Mouse (Mus musculus) heart, embryonic 16.5 days (tissue): ENCODE results near the gene Stard3. TPM values are rescaled to one million over a fixed set of nuclear protein-coding genes. Genes with fewer than 3 reads are reported as not detected.

ENCODE experiments used
- ATAC-seq: fragments of 200-750 bp; cut with Nextera tagmentation; replicated peaks from 2 replicates; pipeline ENCODE4 v1.8.0; 2017; ENCODE audit warnings: moderate number of reproducible peaks; ENCODE audit not compliant: insufficient read depth, low FRiP score; ENCODE audit errors: extremely low read depth
- H3K27ac ChIP-seq: fragments of 300-500 bp; sonication (generic); 2 replicates; pipeline ENCODE4 v1.5.1; 2014; ENCODE audit warnings: mild to moderate bottlenecking, low read length, control low read depth, moderate library complexity
- H3K27me3 ChIP-seq: fragments of 300-500 bp; sonication (generic); 2 replicates; pipeline ENCODE4 v1.6.1; 2014; ENCODE audit warnings: low read length, mixed read lengths; ENCODE audit not compliant: control insufficient read depth, insufficient read depth
- H3K36me3 ChIP-seq: fragments of 300-500 bp; sonication (generic); 2 replicates; pipeline ENCODE4 v1.6.1; 2014; ENCODE audit not compliant: control insufficient read depth, insufficient read depth
- H3K4me1 ChIP-seq: fragments of 300-500 bp; sonication (generic); 2 replicates; pipeline ENCODE4 v1.6.1; 2014; ENCODE audit warnings: low read length, mixed read lengths; ENCODE audit not compliant: control insufficient read depth, insufficient read depth
- H3K4me2 ChIP-seq: fragments of 300-500 bp; sonication (generic); 2 replicates; pipeline ENCODE4 v1.6.1; 2014; ENCODE audit warnings: low read depth, mild to moderate bottlenecking, control low read depth, low read length
- H3K4me3 ChIP-seq: fragments of 300-500 bp; sonication (generic); 2 replicates; pipeline ENCODE4 v1.5.1; 2014; ENCODE audit warnings: mild to moderate bottlenecking, control low read depth, low read length
- H3K9ac ChIP-seq: fragments of 300-500 bp; sonication (generic); 2 replicates; pipeline ENCODE4 v1.6.1; 2014; ENCODE audit warnings: low read length, control low read depth
- H3K9me3 ChIP-seq: fragments of 300-500 bp; sonication (generic); replicated peaks from 2 replicates; pipeline ENCODE4 v1.6.1; 2016; ENCODE audit warnings: low read length; ENCODE audit not compliant: control insufficient read depth
- WGBS: fragments of 180-500 bp; shearing (Covaris S2); extraction: QIAGEN DNeasy Blood & Tissue Kit; methylation state at CpG from one replicate; pipeline ENCODE4 v1.1.7; 2014; 5-methylcytosine and 5-hydroxymethylcytosine counted together
- polyA plus RNA-seq: library from polyadenylated mRNA; unstranded; fragments of >200 nt; fragmentation: Nextera tagmentation; extraction: Ambion mirVana; gene quantifications from 2 replicates; pipeline ENCODE4 v1.2.1, GENCODE M21; 2015

Gene Stard3
- polyA plus RNA-seq, 1 experiment from 2014 or later, result 43.0 TPM

GRCm38 (mm10) chr11:98364410-98364809 is 6.2 kb downstream of the Stard3 start:
- H3K4me2 ChIP-seq, result no peak overlapping the region

GRCm38 (mm10) chr11:98366290-98366689 is 8.1 kb downstream of the Stard3 start:
- 62% methylated on average over 10 of the region's 10 CpGs for WGBS
- peaks cover 32% of the 10 kb centered on the region for H3K4me1 ChIP-seq
- no peaks in the 10 kb centered on the region for H3K27me3 ChIP-seq
- no peaks in the 10 kb centered on the region for H3K36me3 ChIP-seq
- H3K4me3 ChIP-seq, result no peak overlapping the region
- no peak for ATAC-seq
- H3K9ac ChIP-seq, result no peak overlapping the region; the same call in 1 of the 2 replicates
- H3K9me3 ChIP-seq, result no peaks in the 10 kb centered on the region
- H3K27ac ChIP-seq, result peak overlapping the region; percentile 82
- no peak overlapping the region for H3K4me2 ChIP-seq

More at GRCm38 (mm10) chr11:98364410-98364809, 6.2 kb downstream of the Stard3 start:
- no peak overlapping the region for H3K4me3 ChIP-seq
- H3K9ac ChIP-seq, result no peak overlapping the region
- ATAC-seq, result no peak
- H3K4me1 ChIP-seq, result peaks cover 32% of the 10 kb centered on the region
- no peak overlapping the region for H3K27ac ChIP-seq
- H3K27me3 ChIP-seq, result no peaks in the 10 kb centered on the region
- no peaks in the 10 kb centered on the region for H3K36me3 ChIP-seq
- no peaks in the 10 kb centered on the region for H3K9me3 ChIP-seq
- WGBS, result 86% methylated on average over 5 of the region's 5 CpGs

- Histone ChIP-seq H3K4me2 (peak overlapping the region; percentile 34), H3K9ac (peak overlapping the region; percentile 42; the same call in 1 of the 2 replicates), H3K4me3 (no peak overlapping the region), H3K9me3 (no peaks in the 10 kb centered on the region), H3K27ac (peak overlapping the region; percentile 82), H3K36me3 (no peaks in the 10 kb centered on the region), H3K4me1 (peaks cover 42% of the 10 kb centered on the region), H3K27me3 (no peaks in the 10 kb centered on the region)
- WGBS, result 46% methylated on average over 10 of the region's 10 CpGs
- peak; percentile 18; the same call in 1 of the 2 replicates for ATAC-seq
Observed at GRCm38 (mm10) chr11:98367171-98367862, 9.1 kb downstream of the Stard3 start.

- Histone ChIP-seq H3K36me3 (no peaks in the 10 kb centered on the region), H3K4me2 (peak overlapping the region; percentile 34; the same call in 1 of the 2 replicates), H3K27me3 (no peaks in the 10 kb centered on the region), H3K4me3 (no peak overlapping the region), H3K9me3 (no peaks in the 10 kb centered on the region), H3K27ac (peak overlapping the region; percentile 82), H3K4me1 (peaks cover 44% of the 10 kb centered on the region), H3K9ac (peak overlapping the region; percentile 42; the same call in 1 of the 2 replicates)
- ATAC-seq, result peak; percentile 68; the same call in 1 of the 2 replicates
- WGBS, result 40% methylated on average over 7 of the region's 7 CpGs
Observed at GRCm38 (mm10) chr11:98367863-98368186, 9.7 kb downstream of the Stard3 start.

GRCm38 (mm10) chr11:98369337-98369736 is 11.2 kb downstream of the Stard3 start:
- Histone ChIP-seq H3K4me2 (no peak overlapping the region), H3K4me3 (no peak overlapping the region), H3K9me3 (no peaks in the 10 kb centered on the region), H3K9ac (no peak overlapping the region), H3K36me3 (no peaks in the 10 kb centered on the region), H3K27ac (no peak overlapping the region), H3K27me3 (no peaks in the 10 kb centered on the region), H3K4me1 (peaks cover 55% of the 10 kb centered on the region)
- ATAC-seq, result no peak
- WGBS, result 68% methylated on average over 6 of the region's 6 CpGs

GRCm38 (mm10) chr11:98370588-98370987 is 12.4 kb downstream of the Stard3 start:
- H3K27me3 ChIP-seq, result no peaks in the 10 kb centered on the region
- no peak overlapping the region for H3K4me3 ChIP-seq
- no peak overlapping the region for H3K4me2 ChIP-seq
- no peak overlapping the region for H3K9ac ChIP-seq
- peaks cover 67% of the 10 kb centered on the region for H3K4me1 ChIP-seq
- WGBS, result 86% methylated on average over 2 of the region's 2 CpGs
- H3K27ac ChIP-seq, result no peak overlapping the region
- no peak for ATAC-seq
- H3K9me3 ChIP-seq, result no peaks in the 10 kb centered on the region
- peaks cover 1% of the 10 kb centered on the region; the same call in 1 of the 2 replicates for H3K36me3 ChIP-seq

- WGBS, result 55% methylated on average over 10 of the region's 10 CpGs
- Histone ChIP-seq H3K9me3 (no peaks in the 10 kb centered on the region), H3K9ac (peak overlapping the region; percentile 24; the same call in 1 of the 2 replicates), H3K36me3 (peaks cover 8% of the 10 kb centered on the region; the same call in 1 of the 2 replicates), H3K4me3 (no peak overlapping the region), H3K27me3 (no peaks in the 10 kb centered on the region), H3K4me2 (no peak overlapping the region), H3K4me1 (peaks cover 63% of the 10 kb centered on the region), H3K27ac (0 out of 2 replicates have a peak overlapping the region, but pooled peaks have one; percentile 16)
- no peak for ATAC-seq
Observed at GRCm38 (mm10) chr11:98371556-98372240, 13.5 kb downstream of the Stard3 start.

- Histone ChIP-seq H3K9me3 (no peaks in the 10 kb centered on the region), H3K4me1 (peaks cover 64% of the 10 kb centered on the region), H3K27ac (no peak overlapping the region), H3K9ac (0 out of 2 replicates have a peak overlapping the region, but pooled peaks have one; percentile 28), H3K27me3 (no peaks in the 10 kb centered on the region), H3K36me3 (peaks cover 10% of the 10 kb centered on the region; the same call in 1 of the 2 replicates), H3K4me3 (no peak overlapping the region), H3K4me2 (no peak overlapping the region)
- no peak for ATAC-seq
- WGBS, result 8% methylated on average over 2 of the region's 2 CpGs
Observed at GRCm38 (mm10) chr11:98372406-98372805, 14.2 kb downstream of the Stard3 start.

GRCm38 (mm10) chr11:98373244-98373643 is 15.1 kb downstream of the Stard3 start:
- Histone ChIP-seq H3K9me3 (no peaks in the 10 kb centered on the region), H3K36me3 (peaks cover 12% of the 10 kb centered on the region), H3K4me2 (no peak overlapping the region), H3K27ac (no peak overlapping the region), H3K27me3 (no peaks in the 10 kb centered on the region), H3K9ac (no peak overlapping the region), H3K4me3 (no peak overlapping the region), H3K4me1 (peaks cover 65% of the 10 kb centered on the region)
- ATAC-seq, result no peak
- 69% methylated on average over 6 of the region's 6 CpGs for WGBS
